Mouse (Mus musculus) neural tube, postnatal 0 days (tissue): ENCODE data around the gene Olfr419. TPM values are rescaled to one million over a fixed set of nuclear protein-coding genes. Genes with fewer than 3 reads are reported as not detected.

Source experiments
- polyA plus RNA-seq: library from polyadenylated mRNA; unstranded; fragments of >200 nt; fragmentation: Nextera tagmentation; extraction: Ambion mirVana; gene quantifications from 2 replicates; pipeline ENCODE4 v1.2.1, GENCODE M21; 2015

Olfr419 gene
- not detected in 2 replicates for polyA plus RNA-seq

GRCm38 (mm10) chr1:174251961-174252360 lies at the start of gene Olfr419:
Gene Olfr419 (minus strand): TSS chr1:174252061.

Other genes with a start within 250 kb of the Olfr419 start
- 0.12 TPM in 1 of 2 replicates, not detected in the other for gene Ifi205, start 220.3 kb downstream of the Olfr419 start, polyA plus RNA-seq
- not detected in 2 replicates for gene Olfr433, start 211.4 kb downstream of the Olfr419 start, polyA plus RNA-seq
- gene Olfr432, start 202.9 kb downstream of the Olfr419 start, polyA plus RNA-seq: not detected in 2 replicates
- gene Olfr430, start 185.5 kb downstream of the Olfr419 start, polyA plus RNA-seq: not detected in 2 replicates
- gene Olfr429, start 167.7 kb downstream of the Olfr419 start, polyA plus RNA-seq: not detected in 2 replicates
- gene Olfr427, start 155.2 kb downstream of the Olfr419 start, polyA plus RNA-seq: not detected in 2 replicates
- gene Olfr231, start 130.9 kb downstream of the Olfr419 start, polyA plus RNA-seq: not detected in 2 replicates
- gene Olfr424, start 120.5 kb downstream of the Olfr419 start, polyA plus RNA-seq: not detected in 2 replicates
- not detected in 2 replicates for gene Olfr420, start 96.4 kb downstream of the Olfr419 start, polyA plus RNA-seq
- not detected in 2 replicates for gene Spta1, start 79.3 kb downstream of the Olfr419 start, polyA plus RNA-seq
- not detected in 2 replicates for gene Mptx1, start 78.5 kb upstream of the Olfr419 start, polyA plus RNA-seq
- not detected in 2 replicates for gene Olfr417, start 113.1 kb upstream of the Olfr419 start, polyA plus RNA-seq
- gene Olfr248, start 139.0 kb upstream of the Olfr419 start, polyA plus RNA-seq: not detected in 2 replicates
- not detected in 2 replicates for gene Olfr414, start 172.0 kb upstream of the Olfr419 start, polyA plus RNA-seq
- gene Olfr220, start 190.0 kb upstream of the Olfr419 start, polyA plus RNA-seq: not detected in 2 replicates
- gene Fmn2, start 249.8 kb upstream of the Olfr419 start, polyA plus RNA-seq: 7.2 and 9.7 TPM in 2 replicates